ENCODE assay signal across 18 mouse cellular contexts in genomic region chr2:6598879-6599167, GRCm38 (mm10).
"Had no signal": no experiment of that assay in that cellular context is flagged by ENCODE, and none has a peak within 500 bp of the region (broad histone marks: within the 10 kb centered on the region; RNA-seq: fewer than 3 reads in every experiment).

No protein-coding gene starts in this region.

- ATAC-seq: midbrain, embryonic 13.5 days; midbrain, embryonic 16.5 days had no signal

- H3K27ac ChIP-seq: midbrain, embryonic 10.5 days; neural tube, embryonic 13.5 days; neural tube, embryonic 15.5 days had no signal

- H3K4me3 ChIP-seq: midbrain, embryonic 10.5 days; midbrain, embryonic 13.5 days; myocyte; neural tube, embryonic 13.5 days; neural tube, embryonic 15.5 days had no signal

- H3K9me3 ChIP-seq: midbrain, embryonic 10.5 days; midbrain, embryonic 13.5 days; neural tube, embryonic 13.5 days; neural tube, embryonic 15.5 days had no signal

- H3K27me3 ChIP-seq: midbrain, embryonic 13.5 days; neural tube, embryonic 13.5 days; neural tube, embryonic 15.5 days had no signal

- H3K9ac ChIP-seq: lung, embryonic 14.5 days; midbrain, embryonic 13.5 days; neural tube, embryonic 13.5 days; neural tube, embryonic 15.5 days had no signal

- H3K4me2 ChIP-seq: lung, embryonic 14.5 days; midbrain, embryonic 13.5 days; neural tube, embryonic 13.5 days; neural tube, embryonic 15.5 days had no signal

- DNase-seq: lung, adult 18-20 months; lung, embryonic 14.5 days; lung, postnatal 10 days; lung, postnatal 4 days; retina, postnatal 1 day; right cerebral cortex, adult 18-20 months; right cerebral cortex, postnatal 25 days; right cerebral cortex, postnatal 4 days; spleen, adult 18-20 months; thymus, adult 18-20 months; thymus, postnatal 14 days; thymus, postnatal 36 days had no signal
